Mouse (Mus musculus) bone marrow, adult 2 months (tissue): ENCODE results near the gene Gm21961.
"Not testable (repeated sequence)": the region's sequence is repeated elsewhere in the genome, so short reads cannot be mapped to it uniquely, and the experiment has no call there.

Experiments
- CTCF ChIP-seq: fragments of 200-500 bp; IDR thresholded peaks from 2 replicates; pipeline ENCODE4 v1.5.1; 2011; ENCODE audit warnings: low read length, control low read depth; ENCODE audit not compliant: control insufficient read depth, insufficient read depth
- POLR2A ChIP-seq: fragments of 200-500 bp; IDR thresholded peaks from 2 replicates; pipeline ENCODE4 v1.6.1; 2011; ENCODE audit warnings: low read depth, mild to moderate bottlenecking, control low read depth, low read length, borderline replicate concordance; ENCODE audit not compliant: control insufficient read depth

DNA sequence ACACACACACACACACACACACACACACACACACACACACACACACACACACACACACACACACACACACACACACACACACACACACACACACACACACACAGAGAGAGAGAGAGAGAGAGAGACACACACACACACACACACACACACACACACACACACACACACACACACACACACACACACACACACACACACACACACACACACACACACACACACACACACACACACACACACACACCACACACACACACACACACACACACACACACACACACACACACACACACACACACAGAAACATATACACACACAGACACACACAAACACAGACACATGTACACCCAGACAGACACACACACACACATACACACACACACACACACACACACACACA lies 24.5 kb upstream of the Gm21961 start:
- not testable (repeated sequence) for TF ChIP-seq POLR2A, CTCF
